Mouse (Mus musculus) spleen, postnatal 4 days (tissue): ENCODE data around the gene Tiam1.

Source experiments
- DNase-seq, 2 experiments: peaks; one replicate each; pipeline ENCODE4 v3.0.0; 2022; ENCODE audit warnings: low spot score in 2 of 2

The Tiam1 gene

DNA sequence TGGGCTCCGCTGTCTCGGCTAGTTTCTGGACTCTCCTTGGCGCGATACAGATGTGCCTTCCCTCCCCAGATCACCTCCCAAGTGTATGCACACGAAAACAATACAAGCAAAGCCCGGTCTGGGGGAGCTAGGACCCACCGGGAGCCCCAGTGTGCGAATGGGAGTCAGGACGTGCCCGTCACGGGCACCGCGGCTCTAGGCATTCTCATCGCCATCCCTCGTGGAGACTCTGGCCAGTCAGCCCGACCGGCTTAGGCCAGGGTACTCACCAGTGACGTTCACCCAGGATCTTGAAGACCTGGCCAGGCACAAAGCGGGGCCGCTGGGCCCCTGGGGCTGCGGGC lies 181 bp downstream of the Tiam1 start:
- DNase-seq, result no peak

GRCm38 (mm10) chr16:90142574-90143415 lies 774 bp downstream of the Tiam1 start:
- peak; percentile 54 to 81 for DNase-seq

- DNase-seq, result no peak
Observed at GRCm38 (mm10) chr16:90142247-90142573, 1.4 kb downstream of the Tiam1 start.

DNA sequence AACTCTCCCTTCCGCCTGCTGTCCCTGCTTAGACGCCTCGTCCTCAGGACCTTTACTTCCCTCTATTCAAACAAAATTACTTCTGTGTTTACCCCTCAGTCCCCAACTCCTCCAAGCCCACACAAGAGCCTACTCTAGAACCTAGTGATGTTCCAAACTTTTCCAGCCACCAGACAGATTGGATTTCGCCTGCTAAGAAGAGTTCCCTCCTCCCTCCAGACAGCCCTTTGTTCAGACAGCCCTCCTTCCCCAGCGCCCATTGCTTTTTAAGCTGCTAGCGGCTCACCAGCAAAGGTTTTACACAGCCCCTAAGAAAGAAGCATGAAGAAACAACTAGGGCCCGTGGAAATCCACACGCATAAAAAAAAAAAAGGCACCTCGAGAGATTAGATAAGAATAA lies 2.0 kb downstream of the Tiam1 start:
- DNase-seq, result no peak

DNA sequence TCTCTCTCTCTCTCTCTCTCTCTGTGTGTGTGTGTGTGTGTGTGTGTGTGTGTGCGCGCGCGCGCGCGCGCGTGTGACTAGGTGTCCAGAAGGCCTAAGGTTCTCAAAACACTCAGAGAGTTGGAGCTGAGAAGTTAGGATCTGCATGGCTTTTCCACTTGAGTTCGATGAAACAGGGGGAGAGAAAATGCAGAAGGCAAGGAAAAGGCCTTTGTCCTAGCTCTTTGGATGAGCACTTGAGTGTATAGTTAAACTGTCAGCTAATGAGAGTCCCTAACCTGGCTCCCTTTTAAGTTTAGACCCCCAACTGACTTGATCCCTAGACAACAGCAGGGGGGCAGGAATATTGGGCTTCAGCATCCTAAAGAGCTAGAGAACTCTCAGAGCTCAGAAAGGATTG lies 3.0 kb downstream of the Tiam1 start:
- no peak for DNase-seq

- no peak for DNase-seq
Observed at GRCm38 (mm10) chr16:90139696-90140095, 3.9 kb downstream of the Tiam1 start.

DNA sequence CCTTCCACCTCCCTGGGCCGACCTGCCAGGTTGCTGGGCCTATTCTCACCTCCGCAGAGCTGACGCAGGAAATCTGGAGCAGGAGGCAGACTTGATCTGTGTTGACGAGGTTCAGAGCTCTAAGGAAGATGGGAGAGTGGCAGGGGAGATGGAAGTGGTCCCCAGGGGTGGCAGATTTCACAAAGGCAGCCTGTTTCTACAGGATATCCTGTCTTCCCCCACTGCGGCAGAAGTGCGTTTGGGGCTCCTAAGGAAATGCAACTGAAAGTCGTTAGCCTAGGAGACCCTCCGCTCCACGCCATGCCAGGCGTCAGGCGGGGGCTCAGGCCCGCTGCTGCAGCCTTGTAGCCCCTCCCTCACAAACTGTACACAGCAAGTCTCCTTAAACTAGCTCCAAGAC lies 5.4 kb downstream of the Tiam1 start:
- DNase-seq, result no peak

DNA sequence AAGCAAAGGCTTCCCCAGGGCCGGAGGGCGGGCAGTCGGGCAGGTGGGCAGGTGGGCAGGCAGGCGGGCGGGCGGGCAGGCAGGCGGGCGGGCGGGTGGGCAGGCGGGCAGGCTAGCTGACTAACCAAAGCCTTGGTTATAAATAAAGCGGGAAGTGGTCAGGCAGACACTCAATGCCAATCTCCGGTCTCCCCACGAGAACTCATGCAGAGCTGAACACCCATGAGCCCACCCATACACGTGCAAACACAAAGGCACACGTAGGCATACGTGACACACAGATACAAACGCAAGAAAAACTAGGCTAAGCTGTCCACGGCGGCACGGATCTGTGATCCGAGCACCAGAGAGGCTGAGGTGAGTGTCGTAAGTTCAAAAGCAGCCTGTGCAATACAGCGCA lies 6.4 kb downstream of the Tiam1 start:
- no peak for DNase-seq

DNA sequence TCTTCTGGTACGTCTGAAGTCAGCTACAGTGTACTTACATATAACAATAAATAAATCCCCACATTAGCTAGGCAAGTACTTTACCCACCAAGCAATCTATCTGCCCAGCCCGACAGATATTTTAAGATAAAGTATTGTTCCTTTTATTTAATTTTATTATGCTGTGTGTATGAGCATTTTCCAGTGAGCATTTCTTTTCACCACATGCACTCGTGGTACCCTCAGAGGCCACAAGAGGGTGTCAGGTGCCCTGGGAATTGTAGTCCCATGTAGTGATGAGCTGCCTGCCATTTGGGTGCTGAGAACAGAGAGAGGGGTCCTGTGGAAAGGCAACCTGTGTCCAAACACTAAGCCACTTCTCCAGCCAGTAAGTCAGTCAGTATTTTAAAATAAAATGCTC lies 8.0 kb downstream of the Tiam1 start:
- no peak for DNase-seq

- DNase-seq, result no peak
Observed at GRCm38 (mm10) chr16:90134351-90134750, 9.2 kb downstream of the Tiam1 start.

- DNase-seq, result no peak
Observed at GRCm38 (mm10) chr16:90132816-90133215, 10.8 kb downstream of the Tiam1 start.

GRCm38 (mm10) chr16:90132331-90132730 lies 11.2 kb downstream of the Tiam1 start:
- no peak for DNase-seq

GRCm38 (mm10) chr16:90128817-90129587 lies 14.6 kb downstream of the Tiam1 start:
- DNase-seq, result no peak

DNA sequence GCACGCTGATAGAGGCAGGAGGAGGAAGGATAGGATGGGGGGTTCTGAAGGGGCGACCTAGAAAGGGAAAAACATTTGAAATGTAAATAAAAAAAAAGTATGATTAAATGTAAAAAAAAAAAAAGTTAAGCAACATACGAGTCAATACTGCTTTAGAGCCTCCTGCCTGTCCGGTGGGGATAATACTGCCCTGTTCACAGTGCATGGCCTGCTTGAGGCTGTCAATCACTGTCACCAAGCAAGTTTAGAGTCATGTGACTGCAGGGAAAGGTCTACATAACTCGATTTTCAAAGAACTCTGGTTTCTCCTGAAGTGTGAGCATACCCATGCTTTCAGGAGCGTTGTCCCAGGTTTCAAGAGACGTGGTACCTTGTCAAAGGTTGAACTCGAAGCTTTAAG lies 15.2 kb downstream of the Tiam1 start:
- no peak for DNase-seq

- DNase-seq, result no peak
Observed at GRCm38 (mm10) chr16:90125318-90126314, 18.0 kb downstream of the Tiam1 start.

- no peak for DNase-seq
Observed at GRCm38 (mm10) chr16:90123091-90123490, 20.5 kb downstream of the Tiam1 start.

DNA sequence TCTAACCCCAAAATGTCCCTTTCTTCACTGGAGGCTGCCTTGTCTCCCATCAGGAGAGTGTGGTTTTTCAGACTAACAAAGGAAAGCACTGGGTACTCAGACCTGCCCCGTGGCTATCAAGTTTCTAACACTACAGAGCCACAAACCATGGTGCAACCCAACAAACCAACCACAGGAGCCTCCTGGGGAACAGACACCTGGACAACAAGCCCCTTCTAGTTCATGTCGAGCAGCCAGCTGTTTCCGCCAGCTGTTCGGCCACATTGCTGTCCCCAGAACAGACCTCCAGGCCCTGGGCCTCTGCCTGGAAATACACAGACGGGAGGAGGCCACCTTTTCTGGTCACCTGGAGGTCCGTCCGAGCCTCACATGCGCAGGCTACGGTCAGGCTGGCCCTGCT lies 21.1 kb downstream of the Tiam1 start:
- DNase-seq, result no peak

GRCm38 (mm10) chr16:90121799-90122198 lies 21.8 kb downstream of the Tiam1 start:
- no peak for DNase-seq

DNA sequence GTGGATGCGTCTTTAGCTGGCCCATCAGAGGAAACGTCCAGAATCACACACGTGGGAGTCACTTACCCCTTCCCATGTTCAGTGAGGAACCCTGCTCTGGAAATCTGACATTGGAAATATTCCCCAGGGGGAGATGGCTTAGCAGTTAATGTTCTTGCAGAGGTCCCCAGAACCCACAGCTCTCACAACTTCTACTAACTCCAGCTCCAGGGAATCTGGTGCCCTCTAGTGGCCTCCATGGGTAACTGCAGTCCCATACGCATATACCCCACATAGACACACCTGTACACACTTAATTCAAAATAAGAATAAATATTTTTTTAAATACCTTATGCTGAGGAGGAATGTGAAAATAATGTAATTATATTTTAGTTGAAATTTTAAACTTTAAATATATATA lies 23.6 kb downstream of the Tiam1 start:
- DNase-seq, result no peak

- no peak for DNase-seq
Observed at GRCm38 (mm10) chr16:90116637-90117182, 26.9 kb downstream of the Tiam1 start.

DNA sequence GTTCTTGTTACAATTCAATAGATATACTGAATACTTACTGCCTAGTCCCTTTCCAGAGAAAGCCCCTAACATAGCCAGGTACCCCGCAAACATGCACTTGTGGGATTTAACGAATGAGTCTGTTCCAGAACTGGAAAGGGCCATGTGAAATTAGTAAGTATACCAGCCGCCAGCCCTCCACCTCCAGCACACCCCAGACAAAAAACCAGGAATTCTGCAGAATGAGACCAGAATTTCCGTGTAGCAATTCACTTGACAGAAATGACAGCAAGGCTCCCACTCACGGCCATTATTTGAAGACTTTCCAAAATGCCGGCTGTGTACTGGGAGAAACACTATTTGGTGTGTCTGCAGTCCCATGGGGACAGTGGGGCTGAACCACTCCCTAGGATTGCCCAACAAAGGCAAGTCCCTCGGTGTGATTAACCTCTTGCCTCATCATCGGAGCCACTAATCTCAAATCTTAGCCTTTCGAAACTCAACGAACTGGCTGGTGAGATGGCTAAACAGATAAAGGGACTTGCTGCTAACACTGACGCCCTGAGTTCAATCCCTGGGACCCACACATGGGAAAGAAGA lies 30.9 kb downstream of the Tiam1 start:
- no peak for DNase-seq

DNA sequence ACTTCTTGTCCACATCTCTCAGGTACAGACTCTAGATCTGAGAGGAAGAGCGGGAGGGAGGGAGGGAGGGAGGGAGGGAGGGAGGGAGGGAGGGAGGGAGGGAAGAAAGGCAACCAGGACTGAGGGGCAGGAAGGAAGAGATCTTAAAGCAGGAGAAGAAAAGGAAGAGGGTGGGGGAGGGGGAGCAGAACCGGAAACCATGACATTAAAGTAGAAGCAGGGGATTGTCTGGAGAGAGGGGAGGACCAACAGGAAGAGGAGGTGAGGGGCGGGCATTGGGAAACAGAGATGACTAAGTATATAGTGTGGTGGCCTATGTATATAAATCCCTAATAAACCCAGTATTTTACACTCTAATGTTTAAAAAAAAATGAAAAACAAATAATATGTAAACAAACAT lies 34.1 kb downstream of the Tiam1 start:
- no peak for DNase-seq
